Mouse (Mus musculus) olfactory bulb, adult 2 months (tissue): Measurements from ENCODE around the gene Map3k20.

Source experiments
- CTCF ChIP-seq: fragments of 200-500 bp; IDR thresholded peaks from 2 replicates; pipeline ENCODE4 v1.5.1; 2012; ENCODE audit warnings: low read depth, mild to moderate bottlenecking, low read length, moderate library complexity; ENCODE audit not compliant: insufficient read depth
- POLR2A ChIP-seq: fragments of 200-500 bp; IDR thresholded peaks from 2 replicates; pipeline ENCODE4 v1.6.1; 2012; ENCODE audit warnings: mild to moderate bottlenecking, low read depth, low read length, moderate library complexity; ENCODE audit not compliant: insufficient read depth

- TF ChIP-seq POLR2A = no peak
- no peak for TF ChIP-seq CTCF
Measured at GRCm38 (mm10) chr2:72298406-72298805, 13.0 kb downstream of the Map3k20 start.
